Mouse (Mus musculus) G1E (cell line): Measurements from ENCODE around the gene Slc2a4.

Experiments used
- CTCF ChIP-seq: IDR thresholded peaks from 2 replicates; pipeline ENCODE4 v1.5.1; 2012; ENCODE audit warnings: low read depth, low read length, inconsistent platforms, mixed read lengths
- GATA1 ChIP-seq: IDR thresholded peaks from 2 replicates; pipeline ENCODE4 v1.6.1; 2012; ENCODE audit warnings: borderline replicate concordance, low read length, inconsistent platforms, mixed read lengths
- GATA2 ChIP-seq: IDR thresholded peaks from 2 replicates; pipeline ENCODE4 v1.6.1; 2012; ENCODE audit warnings: low read depth, low read length, inconsistent platforms, borderline replicate concordance
- POLR2AphosphoS5 ChIP-seq: IDR thresholded peaks from 2 replicates; pipeline ENCODE4 v1.6.1; 2012; ENCODE audit warnings: low read depth, low read length, inconsistent platforms; ENCODE audit not compliant: insufficient replicate concordance

DNA sequence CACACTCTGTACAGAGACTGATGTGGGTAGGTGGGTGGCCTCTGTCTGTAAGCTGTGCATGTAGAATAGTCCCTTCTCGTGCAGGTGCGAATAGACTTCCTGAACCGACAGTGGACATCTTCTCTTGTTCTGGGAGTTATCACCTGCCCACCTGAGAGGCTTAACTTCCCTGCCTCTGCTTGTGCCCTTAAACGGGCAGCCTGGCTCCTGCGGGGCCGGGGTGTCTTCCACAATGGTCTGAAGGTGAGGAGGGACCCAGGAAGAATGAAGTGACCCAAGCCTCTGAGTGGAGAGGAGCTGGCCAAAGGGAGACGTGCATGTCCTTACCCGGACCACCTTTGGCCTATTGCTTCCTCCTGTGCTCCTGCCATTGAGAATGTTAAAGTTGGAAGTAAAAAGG is 37.8 kb downstream of the Slc2a4 start:
- TF ChIP-seq CTCF (no peak), GATA1 (no peak), POLR2AphosphoS5 (no peak), GATA2 (no peak)
